Mouse (Mus musculus) adrenal gland, postnatal 36 days (tissue): ENCODE measurements around the gene Fgfbp3. TPM values are rescaled to one million over a fixed set of nuclear protein-coding genes. Genes with fewer than 3 reads are reported as not detected.
A peak's percentile ranks its signal among the peaks of the same experiment; 100 is the strongest.

Source experiments
- DNase-seq, 2 experiments: peaks; one replicate each; pipeline ENCODE4 v3.0.0; 2021; ENCODE audit warnings: mixed read lengths in 1 of 2
- total RNA-seq, 2 experiments: library from RNA; stranded (reverse); gene quantifications; 2 replicates each; pipeline ENCODE4 v1.2.3; 2021

Gene Fgfbp3
- total RNA-seq, 2 experiments from 2014 or later, result 2.8 to 3.7 TPM

DNA sequence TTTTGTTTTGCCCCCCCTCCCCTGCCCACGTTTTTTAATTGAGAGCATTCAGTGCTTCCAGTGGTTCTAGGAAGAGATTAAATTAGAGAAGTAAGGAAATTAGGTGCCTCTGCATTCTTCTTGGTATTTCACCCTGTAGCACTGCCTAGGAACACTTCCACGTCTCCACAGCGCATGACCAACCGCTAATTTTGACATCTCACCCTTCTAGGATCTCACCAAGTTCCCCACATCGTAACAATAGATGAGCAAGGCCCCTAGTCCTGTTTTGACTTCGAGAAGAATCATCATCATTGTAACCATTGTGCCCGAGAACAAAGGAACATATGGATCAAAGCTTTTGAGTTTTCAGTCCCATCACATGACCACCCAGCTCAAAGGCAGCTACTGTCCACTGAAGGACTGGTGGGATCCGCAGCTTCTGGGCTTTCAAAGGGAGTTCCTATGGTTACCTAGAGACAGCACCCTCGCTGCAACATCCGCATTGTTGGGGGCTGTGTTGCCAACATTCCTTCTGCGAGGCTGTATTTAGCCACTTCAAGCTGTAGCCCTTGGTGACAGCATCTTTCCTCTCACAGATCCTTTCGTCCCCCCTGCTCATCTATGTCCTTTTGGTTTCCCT, 8.9 kb downstream of the Fgfbp3 start:
- no peak for DNase-seq

- DNase-seq, result peak; percentile 76 to 77
These were observed 9.6 kb downstream of the Fgfbp3 start for GRCm38 (mm10) chr19:36909676-36910292.

DNA sequence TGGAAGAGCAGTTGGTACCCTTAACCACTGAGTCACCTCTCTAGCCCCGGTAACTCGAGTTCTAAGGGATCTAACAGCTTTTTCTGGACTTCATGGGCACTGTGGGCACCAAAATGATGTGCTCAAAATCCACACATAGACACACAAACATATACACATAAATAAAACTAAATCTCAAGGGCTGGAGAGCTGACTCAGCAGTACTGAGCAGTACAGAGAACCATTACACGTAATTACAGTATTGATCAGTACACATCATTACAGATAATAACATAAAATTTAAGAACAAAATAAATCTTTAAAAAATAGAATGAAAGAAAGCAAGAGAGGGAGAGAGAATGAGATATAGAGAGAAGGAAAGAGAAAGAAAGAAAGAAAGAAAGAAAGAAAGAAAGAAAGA, 10.3 kb downstream of the Fgfbp3 start:
- DNase-seq, result no peak

DNA sequence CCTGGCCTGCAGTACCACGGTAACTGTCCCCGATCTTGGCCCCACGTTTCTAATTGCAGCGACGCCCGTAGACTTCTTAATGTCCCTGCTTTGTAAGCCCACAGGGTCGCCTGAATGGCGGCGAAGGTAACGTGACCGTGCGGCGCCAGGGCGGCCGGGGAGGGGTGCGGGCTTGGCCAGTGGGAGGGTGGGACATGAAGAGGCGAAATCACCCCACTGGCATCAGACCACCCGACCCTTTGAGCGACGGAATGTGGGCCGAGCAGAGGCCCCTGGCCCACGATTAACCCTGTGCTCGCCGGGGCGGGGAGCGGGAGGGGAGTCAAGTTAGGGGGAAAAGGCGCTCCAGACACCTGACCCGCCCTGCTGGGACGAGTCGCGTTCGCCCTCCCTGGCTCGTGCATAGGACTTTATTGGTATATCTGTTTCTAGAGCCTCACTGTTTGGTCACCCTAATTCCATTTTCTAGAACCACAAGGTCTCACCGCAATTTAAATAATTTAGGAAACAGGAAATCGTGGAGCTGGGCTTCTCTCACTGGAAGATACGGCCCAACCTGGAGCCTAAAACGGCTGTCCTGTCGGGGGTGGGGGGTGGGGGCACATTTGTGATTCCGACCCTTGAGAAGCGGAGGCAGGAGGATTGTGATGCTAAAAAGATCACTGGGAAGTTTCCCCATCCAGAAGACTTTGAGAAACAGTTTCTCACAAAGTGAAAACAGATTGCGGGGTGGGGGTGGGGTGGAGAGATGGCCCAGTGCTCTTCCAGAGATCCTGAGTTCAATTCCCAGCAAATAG, 15.0 kb downstream of the Fgfbp3 start:
- DNase-seq, result peak; percentile 55 to 64

- DNase-seq, result no peak
These were observed 16.0 kb downstream of the Fgfbp3 start for GRCm38 (mm10) chr19:36903377-36903776.

GRCm38 (mm10) chr19:36897778-36898177, 21.6 kb downstream of the Fgfbp3 start:
- DNase-seq, result peak; percentile 54 to 56

- DNase-seq, result no peak
These were observed 22.4 kb downstream of the Fgfbp3 start for GRCm38 (mm10) chr19:36896791-36897569.

- no peak for DNase-seq
These were observed 27.7 kb downstream of the Fgfbp3 start for GRCm38 (mm10) chr19:36891746-36892145.

DNA sequence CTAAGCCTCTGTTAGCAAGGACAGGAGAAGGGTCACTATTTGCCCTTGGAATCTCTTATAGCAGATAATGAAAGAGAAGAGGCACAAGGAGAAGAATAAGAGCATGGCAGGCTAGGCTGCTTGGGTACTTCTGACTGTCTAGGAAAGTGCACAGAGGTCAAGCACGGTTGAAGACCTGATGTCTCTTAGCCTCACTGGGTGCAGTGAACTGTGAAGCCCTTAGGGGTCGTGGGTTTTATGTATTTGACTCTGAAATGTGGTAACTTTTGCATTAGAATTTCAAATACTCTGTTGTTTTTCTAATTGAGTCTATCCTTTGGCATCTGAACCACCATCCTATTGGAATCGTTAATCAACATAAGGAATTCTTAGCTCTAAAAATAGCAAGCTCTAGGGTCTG, 31.7 kb downstream of the Fgfbp3 start:
- no peak for DNase-seq

GRCm38 (mm10) chr19:36886316-36886715, 33.1 kb downstream of the Fgfbp3 start:
- no peak for DNase-seq

DNA sequence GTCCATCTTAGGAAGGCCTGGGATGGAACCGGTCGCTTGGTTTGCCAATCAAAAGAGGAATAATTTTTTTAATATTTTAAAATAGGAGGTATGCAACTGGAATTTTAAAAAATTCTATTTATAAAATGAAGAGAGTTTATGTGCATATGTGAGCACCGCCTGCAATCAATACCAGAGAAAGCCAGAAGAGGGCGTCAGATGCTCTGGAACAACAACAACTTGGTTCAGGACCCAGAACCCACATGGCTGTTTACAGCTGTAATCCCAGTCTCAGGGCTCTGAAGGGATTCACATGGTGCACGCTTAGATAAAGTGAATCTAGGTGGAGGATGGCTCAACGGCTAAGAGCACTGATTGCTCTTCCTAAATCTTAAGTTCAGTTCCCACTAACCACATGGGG, 36.3 kb downstream of the Fgfbp3 start:
- DNase-seq, result peak; percentile 10 to 34

- DNase-seq, result no peak
These were observed 40.5 kb downstream of the Fgfbp3 start for GRCm38 (mm10) chr19:36878743-36879495.

DNA sequence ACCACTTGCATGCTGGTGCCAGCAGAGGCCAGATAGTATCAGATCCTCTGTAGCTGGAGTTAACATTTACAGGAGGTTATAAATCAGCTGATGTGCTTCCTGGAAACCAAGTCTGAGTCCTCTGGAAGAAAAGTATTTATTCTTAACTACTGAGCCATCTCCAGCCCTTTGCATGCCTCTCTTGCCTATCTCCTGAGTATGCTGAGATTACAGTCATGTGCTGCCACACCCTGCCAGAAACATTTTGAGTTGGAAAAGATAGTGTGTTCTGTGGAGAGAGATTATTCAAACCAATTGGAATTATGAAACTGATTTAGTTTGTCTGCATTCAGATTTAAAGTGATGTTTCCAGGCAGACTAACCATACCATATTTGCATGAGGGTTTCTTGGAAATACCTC, 42.1 kb downstream of the Fgfbp3 start:
- DNase-seq, result no peak

DNA sequence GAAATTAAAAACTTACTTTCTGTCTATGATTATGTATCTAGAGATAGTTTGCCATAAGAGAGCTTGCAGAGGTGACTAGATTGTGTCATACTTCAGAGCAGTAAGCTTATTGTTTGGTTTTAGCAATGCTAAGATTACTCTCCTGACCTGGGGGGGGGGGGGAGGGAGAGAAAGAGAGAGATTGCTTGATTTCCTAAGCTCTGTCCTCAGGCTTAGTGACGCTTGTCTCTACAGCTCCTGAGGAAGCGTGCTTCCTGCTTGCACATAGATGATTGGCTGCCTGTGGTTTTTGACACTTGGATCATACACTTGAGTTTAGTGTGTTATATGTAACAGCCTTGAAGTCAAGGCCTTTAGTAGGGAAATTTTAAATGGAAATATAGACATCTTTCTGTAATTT, 44.8 kb downstream of the Fgfbp3 start:
- no peak for DNase-seq

- DNase-seq, result peak in 1 of 2 experiments; percentile 11
These were observed 50.7 kb downstream of the Fgfbp3 start for GRCm38 (mm10) chr19:36868675-36869074.

Other genes with a start within 250 kb of the Fgfbp3 start
- 10 to 100 TPM; 12.7 to 16.9 TPM for gene Ppp1r3c, start 183.0 kb downstream of the Fgfbp3 start, total RNA-seq
- 100 to 1,000 TPM; 109 to 123 TPM for gene Tnks2, start 85.4 kb downstream of the Fgfbp3 start, total RNA-seq
- gene Btaf1, start 6.5 kb upstream of the Fgfbp3 start, total RNA-seq, result 10 to 100 TPM; 24.5 to 30.1 TPM